Mouse (Mus musculus): ENCODE results near the gene Jmjd1c. TPM values are rescaled to one million over a fixed set of nuclear protein-coding genes. Genes with fewer than 3 reads are reported as not detected.
"Not testable (repeated sequence)": the region's sequence is repeated elsewhere in the genome, so short reads cannot be mapped to it uniquely, and the experiment has no call there.

Jmjd1c gene
- total RNA-seq, 2 experiments from 2014 or later = 47.1 to 64.6 TPM

DNA sequence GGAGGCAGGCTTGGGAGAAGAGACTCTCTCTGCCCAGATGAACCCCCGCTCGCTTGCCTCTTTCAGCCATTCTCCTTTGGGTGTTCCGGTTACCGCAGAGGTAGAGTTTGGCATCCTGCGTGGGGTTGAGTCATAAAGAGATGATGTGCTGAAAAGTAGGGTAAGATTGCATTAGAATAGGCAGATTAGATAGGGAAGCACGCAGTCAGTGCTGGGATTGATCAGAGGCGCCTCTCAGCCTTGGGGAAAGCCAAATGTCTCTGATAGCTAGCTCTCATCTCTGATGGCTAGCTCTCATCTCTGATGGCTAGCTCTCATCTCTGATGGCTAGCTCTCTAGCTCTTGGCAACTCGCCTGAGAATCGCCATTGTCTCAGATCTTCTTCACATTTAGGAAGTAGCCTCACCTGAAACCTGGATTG lies 4.9 kb downstream of the Jmjd1c start:
- DNase-seq = no peak

DNA sequence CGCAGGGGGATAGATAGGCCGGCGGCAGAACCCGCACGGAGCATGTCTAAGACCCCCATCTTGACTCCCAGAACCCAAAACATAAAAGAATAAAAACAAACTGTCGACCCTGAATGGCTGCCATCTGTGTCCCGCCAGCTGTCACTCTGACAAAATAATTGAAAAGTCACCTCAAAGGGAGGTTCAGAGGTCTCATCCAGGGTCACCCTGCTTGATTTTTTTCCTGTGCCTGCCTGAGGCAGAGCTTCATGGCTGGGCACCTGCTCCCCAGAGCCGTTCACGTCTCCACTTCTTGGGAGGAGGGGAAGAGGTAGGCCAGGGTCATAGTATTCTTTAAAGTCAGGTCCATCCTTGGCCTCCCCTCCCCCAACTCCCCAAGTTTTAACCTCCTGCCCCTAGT lies 8.6 kb downstream of the Jmjd1c start:
- DNase-seq = no peak

DNA sequence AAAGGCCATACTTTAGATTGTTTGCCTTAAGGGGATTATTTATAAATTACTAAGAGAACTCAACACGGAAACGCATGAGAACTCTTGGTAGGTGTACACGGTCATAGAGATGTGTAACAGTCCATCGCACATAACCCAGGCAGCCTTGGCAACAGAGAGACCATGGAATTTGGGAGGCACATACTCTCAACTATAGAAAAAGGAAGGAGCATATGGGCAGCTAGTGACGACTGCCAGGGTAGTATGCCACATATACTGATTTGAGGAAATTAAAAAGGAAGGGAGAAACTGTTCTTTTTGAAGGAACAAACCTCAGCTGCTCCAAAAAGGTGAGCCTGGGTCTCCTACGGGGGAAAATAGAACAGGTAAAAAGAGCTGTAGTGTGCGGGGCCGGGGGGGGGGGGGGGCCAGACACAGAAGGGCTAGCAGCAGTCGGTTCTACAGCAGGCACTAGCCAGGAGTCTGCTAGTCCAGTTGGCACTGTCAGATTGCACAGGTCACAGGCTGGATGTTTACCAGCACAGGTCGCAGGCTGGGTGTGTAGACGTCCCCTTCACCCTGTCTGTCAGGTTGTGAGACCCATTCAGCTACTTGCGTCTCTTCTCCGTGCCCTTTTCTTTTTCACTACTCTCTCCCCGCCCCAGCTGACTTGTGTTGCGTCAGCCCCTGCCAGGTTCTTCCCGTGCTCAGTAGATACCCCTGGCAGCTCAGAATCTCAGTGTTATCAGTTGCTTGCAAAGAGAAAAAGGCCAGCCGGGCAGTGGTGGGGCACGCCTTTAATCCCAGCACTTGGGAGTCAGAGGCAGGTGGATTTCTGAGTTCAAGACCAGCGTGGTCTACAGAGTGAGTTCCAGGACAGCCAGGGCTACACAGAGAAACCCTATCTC lies 9.6 kb downstream of the Jmjd1c start:
- DNase-seq = no peak

DNA sequence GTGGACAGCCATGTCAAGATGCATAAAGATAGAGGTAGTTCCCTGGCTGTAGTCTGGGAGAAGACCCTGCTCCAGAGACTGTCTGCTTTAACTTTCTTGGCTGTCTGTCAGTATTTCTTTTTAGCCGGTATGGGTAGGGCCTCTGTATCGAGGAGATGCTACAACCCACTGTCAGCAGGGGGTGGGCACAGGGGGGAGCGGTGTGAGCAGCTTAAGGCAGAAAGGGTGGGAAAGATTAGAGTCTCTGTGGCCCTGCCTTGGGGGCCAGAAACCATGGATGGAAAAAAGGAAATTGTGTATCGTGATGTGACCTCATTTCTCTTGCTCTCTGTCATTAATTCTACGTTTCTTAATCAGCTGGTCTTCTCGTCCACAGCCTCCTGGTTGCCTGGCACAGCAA lies 10.5 kb downstream of the Jmjd1c start:
- no peak for DNase-seq

DNA sequence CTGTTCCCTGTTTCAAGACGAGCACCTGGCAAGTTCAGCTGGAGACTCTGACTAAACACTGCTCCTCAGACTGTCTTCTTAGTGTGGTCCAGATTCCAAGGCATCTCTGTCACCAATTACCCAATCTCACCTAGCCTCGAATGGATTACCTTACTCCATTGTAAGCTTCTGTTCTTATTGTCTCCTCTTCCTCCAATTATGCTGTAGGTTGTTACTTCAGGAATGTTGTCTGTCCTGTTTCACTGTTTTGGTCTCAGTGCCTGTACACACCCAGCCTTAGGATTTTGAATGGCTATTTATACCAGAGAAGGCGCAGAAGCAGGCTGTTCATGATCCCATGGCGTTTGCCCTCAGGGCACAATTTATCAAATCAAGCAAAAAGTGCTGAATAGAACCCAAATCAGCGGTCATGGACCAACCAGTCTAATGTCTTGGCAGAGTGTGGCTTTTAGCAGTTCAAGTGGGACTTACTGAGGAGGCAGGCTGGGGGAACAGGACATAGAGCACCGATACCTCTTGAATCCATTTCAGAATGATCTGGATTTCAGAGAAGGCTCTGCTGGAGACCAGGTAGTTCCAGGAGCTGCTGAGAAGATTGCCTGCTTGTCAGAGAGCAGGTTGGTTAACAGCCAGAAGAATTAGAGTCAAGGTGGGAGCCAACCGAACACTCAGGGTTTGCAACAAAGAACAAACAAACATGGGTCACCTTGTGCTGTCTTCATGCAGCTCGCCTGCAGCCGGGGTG lies 11.3 kb downstream of the Jmjd1c start:
- DNase-seq = no peak

DNA sequence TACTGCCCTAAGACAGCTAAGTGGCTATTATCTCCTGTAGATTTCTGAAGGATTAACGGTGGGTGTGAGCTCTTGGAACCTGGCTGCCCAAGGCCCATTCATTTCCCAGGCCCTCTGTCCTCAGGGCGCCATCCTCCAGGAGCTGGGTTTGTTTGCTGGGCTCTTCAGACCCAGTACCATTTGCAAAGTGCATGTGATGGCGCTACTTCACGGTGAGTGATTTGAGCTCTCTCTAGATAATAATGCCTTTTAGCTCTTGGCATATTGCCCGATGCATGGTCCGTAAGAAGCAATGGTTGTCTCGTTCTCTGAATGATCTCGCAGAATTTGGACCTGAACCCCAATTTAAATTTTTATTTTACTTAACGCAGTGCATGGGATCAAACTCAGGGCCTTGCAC lies 12.2 kb downstream of the Jmjd1c start:
- DNase-seq = no peak

DNA sequence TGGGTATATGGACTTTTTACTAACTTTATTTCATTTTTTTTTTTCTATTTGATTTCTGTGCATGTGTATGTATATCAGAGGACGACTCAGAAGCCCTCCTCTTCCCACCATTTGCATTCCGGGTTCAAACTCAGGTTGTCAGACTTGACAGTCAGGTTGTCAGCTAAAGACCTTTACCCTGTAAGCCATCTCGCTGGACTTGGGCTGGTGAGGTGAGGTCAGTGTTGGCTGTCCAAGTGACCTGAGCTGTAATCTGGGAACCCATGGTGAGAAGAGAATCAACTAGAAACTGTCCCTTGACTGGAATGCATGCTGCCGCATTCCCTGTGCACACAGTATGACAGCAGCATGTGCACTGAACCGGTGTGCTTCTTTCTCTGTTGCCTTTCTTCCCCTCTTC lies 13.7 kb downstream of the Jmjd1c start:
- no peak for DNase-seq

DNA sequence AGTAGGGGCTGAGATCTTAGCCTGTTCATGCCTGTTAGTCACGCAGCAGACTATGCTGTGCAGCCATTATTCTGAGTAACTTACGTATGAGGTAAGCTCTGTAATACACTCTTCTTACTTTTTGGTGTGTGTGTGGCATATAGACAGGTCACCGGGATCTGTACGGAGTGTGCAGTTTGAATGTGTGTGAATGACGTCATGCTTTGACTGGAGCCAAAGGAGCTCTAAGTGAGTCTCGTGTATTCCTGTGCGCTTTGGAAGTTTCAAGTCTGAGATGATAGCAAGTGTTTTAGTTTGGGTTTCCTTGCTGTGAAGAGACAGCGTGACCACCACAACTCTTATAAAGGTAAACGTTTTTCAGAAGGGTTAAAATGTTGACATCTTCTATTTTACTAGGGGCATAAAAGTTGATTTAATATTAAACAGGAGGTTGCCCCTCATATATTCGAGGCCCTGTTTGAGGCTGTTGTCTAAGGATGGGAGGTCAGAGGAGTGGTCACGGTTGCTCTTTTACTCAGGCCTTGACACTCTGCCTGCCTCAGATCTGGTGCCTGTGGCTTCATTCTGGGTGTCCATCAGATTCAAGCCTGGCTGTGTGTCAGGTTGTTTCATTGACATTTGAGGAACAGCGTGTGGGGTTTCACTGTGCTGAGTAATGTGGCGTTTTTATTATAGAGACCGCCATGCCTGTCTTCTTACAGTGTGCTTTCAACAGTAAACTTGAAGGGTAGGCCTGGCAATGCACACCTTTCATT lies 15.3 kb downstream of the Jmjd1c start:
- no peak for DNase-seq

DNA sequence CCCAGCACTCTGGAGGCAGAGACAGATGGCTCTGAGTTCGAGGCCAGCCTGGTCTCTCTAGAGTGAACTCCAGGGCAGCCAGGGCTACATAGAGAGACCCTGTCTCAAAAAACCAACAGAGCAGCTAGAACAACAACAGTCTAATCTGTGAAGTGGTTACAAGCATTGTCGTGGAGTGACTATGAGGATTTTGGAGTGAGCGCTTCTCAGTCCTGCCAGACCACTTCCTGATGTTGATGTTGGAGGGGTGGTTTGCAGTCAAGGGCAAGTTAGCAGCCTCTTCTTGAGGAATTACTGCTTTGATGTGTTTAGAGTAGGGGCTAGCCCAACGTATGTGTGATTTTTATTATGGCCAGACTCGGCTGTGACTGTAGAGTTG lies 15.9 kb downstream of the Jmjd1c start:
- DNase-seq = no peak

DNA sequence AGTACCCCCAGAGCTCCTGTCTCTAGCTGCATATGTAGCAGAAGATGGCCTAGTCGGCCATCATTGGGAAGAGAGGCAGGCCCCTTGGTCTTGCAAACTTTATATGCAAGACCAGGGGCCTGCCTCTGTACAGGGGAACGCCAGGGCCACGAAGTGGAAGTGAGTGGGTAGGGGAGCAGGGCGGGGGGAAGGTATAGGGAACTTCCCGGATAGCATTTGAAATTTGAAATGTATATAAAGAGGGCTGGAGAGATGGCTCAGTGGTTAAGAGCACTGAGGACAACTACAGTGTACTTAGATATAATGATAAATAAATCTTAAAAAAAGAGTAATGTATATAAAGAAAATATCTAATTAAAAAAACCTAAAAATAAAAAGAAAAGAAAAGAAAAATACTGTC lies 17.0 kb downstream of the Jmjd1c start:
- not testable (repeated sequence) for DNase-seq

DNA sequence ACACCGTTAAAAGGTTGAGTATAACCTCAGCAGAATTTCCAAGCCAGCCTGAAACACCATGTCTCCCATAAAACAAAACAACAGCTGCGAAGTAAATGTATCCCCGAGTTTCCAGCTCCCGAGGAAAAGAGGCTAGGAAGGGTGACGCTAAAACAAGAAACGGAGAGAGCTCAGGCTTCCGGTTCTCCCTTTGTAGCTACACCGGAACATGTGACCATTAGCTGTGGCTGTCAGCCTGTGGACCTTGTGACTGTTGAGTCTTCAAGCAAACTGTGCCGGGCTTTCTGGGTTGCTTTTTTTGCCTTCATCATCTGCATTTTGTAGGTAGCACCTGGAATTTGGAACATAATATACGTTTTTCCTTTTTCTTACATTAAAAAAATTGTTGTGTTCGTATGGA lies 17.9 kb downstream of the Jmjd1c start:
- no peak for DNase-seq

DNA sequence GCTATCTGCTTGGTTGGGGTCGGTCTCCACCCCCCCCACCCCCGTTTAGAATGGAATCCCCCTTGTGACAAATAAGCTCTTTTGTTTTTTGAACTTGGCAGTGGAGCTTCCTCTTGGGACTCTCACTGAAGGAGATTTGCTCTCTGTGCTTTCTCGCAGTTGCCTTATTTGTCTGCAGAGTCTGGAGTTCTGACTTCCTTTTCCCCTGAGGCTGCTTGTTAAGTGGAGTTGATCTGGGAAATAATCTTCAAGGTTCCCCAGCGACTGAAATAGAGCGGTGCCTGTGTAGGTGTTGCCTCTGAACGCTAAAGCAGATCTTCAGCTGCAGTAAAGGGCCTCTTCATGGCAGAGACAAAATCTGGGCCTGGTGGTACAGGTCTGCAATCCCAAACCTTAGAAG lies 19.2 kb downstream of the Jmjd1c start:
- no peak for DNase-seq

DNA sequence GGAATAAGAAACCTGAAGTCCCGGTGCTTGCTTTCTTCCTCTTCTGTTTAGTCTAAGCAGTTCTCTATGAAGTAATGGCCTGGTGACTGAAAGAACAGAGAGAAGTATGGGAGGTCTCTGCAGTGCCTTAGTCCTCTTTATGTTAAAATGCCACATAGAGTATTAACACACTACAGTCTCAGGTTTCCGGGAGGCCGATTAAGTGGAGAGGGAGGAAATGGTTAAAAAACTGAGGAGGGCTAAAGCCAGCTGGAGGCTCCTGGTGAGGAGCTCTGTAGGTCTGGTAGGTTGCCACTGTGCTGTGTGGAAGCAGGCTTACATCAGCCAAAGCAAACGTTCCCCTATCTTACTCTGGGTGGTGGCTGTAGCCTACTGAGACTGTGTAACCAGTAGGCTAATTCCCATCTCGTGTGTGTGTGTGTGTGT lies 19.8 kb downstream of the Jmjd1c start:
- peak; percentile 48 for DNase-seq

DNA sequence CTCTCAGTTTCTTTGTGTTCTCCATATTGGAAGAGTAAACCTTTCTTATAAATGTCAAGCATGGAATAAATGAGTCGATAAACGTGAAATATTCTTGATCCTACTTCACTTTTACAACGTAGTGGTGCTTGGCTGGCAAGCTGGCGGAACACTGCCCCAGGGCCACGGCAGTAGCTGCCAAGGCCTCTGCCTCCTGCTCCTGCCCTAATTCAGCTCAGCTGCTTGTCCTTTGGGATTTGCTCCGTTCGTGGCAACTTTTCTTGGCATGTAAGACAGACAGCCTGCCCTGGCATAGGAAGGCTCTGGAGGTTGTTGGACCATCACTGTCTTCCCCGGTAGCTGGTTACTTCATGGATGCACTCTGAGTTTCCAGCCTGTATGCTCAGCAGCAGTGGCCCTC lies 20.3 kb downstream of the Jmjd1c start:
- DNase-seq = peak; percentile 79

DNA sequence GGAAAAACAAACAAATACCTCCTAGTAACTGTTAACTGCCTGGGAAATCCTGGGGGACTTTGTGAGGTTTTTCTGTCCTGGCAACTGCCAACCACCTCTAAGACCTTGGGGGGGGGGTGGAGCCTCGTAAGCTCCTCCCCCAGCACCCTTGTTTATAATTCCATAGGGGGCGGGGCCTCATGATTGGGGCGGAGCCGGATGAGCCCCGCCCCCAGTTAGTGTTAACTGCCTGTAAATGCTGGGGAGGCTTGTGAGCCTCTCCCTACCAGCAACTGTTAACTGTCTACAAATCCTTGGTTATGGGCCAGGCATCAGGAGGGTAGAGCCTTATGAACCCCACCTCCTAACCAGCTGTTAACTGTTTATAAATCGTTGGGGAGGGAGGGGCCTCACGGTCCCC lies 23.4 kb downstream of the Jmjd1c start:
- DNase-seq = no peak

DNA sequence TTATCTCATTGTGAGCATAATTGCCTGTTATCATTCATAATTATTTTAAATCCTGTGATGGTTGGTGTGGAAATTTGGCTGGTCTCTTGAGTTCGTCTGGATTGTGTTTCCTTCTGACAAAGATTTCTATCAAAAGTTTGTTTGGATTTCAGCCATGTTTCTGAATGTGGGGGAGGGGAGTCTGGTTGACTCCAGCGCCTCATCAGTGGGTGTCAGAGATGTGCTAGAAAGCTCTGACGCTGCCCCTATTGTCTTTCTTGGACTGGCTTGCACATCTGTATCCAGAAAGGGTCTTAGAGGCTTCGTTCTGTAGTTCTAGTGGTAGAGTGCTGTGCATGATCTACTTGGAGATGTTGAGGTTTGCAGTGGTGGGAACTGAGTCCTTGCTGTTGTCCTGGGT lies 24.3 kb downstream of the Jmjd1c start:
- no peak for DNase-seq

DNA sequence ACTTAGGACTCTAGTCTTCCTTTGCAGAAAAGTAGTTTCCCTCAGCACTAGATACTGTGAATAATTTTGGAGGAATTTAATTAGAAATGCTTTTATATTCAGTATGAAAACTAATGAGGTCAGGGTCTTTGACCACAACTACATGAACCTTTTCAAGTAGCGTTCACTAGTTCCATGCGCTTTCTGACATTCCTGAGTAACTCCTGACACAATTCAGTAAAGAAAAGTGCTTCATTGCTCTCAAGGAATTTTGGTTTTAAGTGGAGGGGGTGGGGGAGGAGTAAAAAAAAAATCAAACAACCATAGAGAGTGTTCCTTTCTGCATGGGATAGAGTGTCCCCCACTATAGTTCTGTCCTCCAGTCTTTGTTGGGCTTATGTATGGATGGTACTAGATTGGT lies 24.7 kb downstream of the Jmjd1c start:
- no peak for DNase-seq

DNA sequence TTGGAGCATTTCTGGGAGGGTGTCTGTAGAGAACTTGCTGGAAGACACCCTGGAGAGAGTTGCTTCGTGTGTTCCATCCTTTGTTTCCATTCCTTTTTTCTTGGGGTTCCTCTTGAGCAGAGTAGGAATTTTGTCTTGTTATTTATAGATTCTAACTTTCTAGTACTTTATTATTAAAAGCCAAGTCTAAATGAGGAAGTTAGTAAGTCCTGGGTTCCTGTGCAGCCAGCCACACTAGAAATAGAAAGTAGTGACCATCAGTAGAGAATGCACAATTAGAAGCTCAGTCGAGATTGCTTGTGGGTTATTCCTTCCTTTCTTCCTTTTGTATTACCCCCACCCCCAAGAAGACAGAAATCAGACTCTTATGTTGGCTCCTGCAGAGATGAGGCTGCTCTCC lies 27.8 kb downstream of the Jmjd1c start:
- no peak for DNase-seq

DNA sequence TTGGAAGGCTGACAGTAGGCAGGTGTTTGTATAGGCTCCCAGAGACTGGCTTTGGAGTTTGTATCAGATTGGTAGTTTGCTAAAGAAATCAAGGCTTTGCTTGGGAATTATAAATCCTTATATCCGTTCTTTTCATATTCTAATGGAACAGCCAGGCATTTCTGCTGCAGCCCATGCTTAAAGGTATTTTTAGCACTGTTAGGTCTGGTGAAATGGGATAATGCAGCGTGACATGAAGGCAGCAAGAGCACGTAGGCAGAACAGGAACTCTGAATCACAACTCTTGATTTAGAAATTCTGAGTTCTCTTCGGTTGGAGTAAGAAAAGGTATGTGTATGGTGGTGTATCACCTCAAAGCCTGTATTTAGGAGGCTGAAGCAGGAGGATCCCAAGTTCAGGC lies 28.2 kb downstream of the Jmjd1c start:
- no peak for DNase-seq

DNA sequence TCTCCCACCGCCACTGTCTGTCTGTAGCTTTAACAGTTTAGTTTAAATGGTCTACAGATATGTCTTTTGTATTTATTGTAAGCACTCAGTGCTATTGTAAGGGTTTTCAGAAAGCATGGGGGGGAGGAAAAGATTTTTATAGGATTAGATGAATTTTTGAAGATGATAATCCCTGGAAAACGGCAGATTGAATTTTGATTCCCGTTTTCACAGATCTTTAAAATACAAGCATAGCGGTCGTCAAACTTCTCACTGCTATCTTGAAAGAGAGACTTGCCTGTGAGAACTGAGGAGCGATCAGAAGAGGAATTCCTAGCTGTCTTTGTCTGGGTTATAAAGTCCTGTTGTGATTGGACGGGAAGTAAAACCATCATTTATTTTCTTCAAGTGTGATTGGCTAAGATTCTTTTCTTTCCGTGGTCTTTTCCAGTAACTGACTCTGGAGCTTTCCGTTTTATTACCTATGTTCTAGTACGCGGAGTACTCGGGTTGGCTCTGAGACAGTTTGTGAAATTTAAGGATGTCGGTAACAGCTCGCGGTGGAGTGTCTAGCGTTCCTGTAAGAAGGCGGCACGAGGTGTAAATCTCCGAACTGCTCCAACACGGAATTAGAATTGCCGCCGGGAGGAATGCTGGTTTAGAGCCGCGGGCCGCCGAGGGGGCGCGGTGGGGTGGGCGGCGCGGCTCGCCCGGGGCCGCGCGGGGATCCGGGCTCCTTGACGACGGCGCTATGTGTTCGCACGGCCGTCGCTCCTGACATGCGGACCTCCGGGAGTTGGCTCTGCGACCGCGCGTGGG lies 30.3 kb downstream of the Jmjd1c start:
- DNase-seq = peak; percentile 62

DNA sequence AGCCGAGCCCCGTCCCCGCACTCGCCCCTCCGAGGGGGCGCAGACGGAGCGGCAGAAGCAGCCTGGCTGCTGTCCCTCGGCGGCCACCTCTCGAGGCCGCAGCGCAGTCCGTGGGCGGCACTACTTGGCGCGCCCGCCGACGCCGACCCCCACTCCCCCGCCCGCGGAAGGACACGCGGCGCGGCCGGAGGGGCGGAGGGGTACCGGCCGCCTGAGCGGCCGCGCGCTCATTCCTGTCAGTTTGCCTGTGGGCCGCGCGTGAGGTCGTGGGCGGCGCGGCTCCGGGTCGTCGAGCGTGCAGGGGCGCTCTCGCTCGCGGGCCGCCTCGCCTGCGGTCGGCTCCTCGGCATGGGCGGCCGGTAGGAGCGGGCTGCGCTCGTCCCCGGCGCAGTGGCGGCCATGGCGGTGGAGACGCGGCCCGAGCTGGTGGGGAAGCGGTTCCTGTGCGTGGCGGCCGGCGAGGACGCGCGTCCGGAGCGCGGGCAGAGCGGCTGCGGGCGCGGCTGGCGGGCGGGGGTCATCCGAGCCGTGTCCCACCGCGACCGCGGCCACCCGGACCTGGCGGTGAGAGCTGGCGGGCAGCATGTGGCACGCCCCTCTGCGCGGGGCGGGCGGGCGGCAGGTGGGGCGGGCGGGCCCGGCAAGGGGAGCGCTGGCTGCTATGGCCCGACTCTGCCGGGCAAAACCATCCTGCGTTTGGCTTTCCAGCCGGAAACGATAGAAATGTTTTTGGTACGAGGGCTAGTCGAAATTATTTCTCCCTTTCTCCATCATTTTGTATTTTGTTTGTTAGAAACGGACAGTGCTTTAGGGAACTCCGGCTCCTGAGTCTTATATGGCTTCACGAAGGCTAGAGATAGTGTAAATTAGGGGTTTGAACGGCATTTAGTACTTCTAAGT lies 31.2 kb downstream of the Jmjd1c start:
- peak; percentile 61 for DNase-seq

All from adrenal gland, postnatal 10 days (tissue).